Mouse (Mus musculus) brain, embryonic 18.5 days (tissue): Measurements from ENCODE around the gene Epb41l4b.

Source experiments
- DNase-seq: peaks from one replicate; pipeline ENCODE4 v3.0.0-alpha.2; 2012; ENCODE audit warnings: low read depth, low spot score

Epb41l4b gene

DNA sequence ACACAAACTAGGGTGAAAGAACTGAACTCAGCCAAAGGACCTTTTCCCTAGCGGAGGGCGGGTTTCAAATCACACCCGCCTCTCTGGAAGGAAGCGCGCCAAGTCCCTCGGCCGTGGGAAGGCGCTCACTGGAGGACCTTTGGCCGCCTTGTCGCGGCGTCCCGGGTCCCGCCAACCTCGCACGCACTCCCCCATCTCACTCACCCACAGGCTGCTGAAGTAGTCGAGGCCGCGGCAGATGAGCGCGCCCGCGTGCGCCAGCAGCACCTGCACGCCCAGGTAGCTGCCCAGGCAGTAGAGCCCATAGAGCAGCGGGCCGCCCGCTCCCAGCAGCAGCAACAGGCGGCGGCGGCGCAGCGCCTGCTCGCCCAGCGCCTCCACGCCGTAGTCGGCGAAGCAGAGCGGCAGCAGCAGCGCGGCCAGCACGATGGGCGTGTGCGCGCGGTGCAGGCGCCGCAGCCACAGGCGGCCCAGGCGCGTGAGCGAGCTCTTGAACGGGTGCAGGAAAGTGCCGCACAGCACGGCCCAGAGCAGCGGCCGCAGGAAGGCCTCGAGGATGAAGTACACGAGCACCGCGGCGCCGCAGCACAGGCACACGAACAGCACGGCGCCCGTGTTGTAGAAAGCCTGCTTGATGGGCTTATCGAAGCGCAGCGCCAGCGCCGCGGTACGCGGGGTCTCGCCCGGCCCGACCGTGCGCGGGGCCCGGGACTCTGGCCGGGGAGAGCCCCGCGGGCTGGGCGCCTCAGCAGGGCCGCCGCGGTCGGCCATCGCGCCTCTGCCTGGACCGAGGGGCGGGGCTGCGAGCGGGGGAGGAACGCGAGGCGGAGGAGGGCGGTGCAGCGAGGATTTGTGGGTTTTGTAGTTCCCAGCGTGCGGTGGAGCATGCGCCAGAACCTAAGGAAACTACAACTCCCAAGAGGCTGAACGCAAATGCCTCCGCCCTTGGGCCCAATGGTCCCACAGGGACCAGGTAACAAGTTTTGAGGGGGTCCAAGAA is 196.3 kb downstream of the Epb41l4b start, which contains the start of gene Tmem245:
Gene Tmem245 (minus strand): TSS at position 797 of the 1,000 bp plus-strand sequence.
- peak; percentile 86 for DNase-seq

DNA sequence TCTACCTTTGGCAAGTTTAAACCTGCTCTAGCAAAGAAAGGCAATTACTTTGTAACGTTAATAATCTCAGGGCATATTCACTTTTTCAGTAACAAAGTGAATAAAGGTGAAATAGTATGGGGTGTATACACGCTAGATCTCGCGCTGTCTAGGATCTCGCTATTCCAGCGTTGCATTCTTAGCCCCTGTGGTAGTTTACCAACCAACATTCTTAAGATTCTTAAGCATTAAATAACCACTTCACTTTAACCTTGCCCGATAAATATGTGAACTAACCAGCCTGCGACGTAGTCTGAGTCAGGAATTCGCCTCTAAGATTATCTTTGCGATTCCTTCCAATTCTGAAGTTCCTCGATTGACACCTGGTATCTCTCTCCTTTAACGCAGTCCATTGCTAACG is 197.1 kb downstream of the Epb41l4b start:
- no peak for DNase-seq

- DNase-seq, result no peak
These were observed 199.0 kb downstream of the Epb41l4b start for GRCm38 (mm10) chr4:56944286-56944685.

GRCm38 (mm10) chr4:56943258-56943657 is 200.0 kb downstream of the Epb41l4b start:
- DNase-seq, result no peak

- no peak for DNase-seq
These were observed 200.7 kb downstream of the Epb41l4b start for GRCm38 (mm10) chr4:56942567-56942966.
